Mouse (Mus musculus): ENCODE data around the gene Morc4. TPM values are rescaled to one million over a fixed set of nuclear protein-coding genes. Genes with fewer than 3 reads are reported as not detected.

The Morc4 gene
- polyA plus RNA-seq, 1 experiment = 3.2 TPM

DNA sequence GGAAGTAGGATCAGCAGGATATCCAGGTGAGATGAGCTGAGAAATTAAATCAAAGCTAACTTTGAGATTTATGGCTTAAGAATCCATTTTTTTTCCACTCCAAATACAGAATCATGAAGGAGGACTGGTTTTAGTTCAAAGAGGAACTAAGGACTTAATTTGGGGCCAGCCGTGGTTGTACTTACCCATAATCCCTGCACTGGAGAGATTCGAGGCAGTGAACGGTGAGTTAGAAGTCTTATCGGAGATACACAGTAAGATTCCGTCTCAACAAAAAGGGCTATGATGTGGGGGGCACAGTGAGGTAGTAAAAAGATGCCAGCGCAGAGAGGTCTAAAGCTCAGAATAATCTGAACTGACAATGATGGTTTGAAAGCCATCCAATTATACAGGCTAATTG, 75.4 kb downstream of the Morc4 start:
- Histone ChIP-seq H3K36me3 (ENCODE audit: control insufficient read depth, insufficient read depth) (no peaks in the 10 kb centered on the region), H3K4me3 (ENCODE audit: insufficient read depth, poor library complexity, severe bottlenecking) (no peak overlapping the region), H3ac (ENCODE audit: control insufficient read depth, insufficient read length, low read depth) (no peak overlapping the region), H3K79me2 (ENCODE audit: control insufficient read depth, insufficient read depth) (no peaks in the 10 kb centered on the region), H3K79me3 (ENCODE audit: low read depth) (no peaks in the 10 kb centered on the region), H3K27me3 (ENCODE audit: control insufficient read depth, insufficient read depth, insufficient read length) (no peaks in the 10 kb centered on the region)
- TF ChIP-seq MYOD1 (IDR thresholded peaks at IDR 0.05; ENCODE audit: control insufficient read depth, insufficient read length, low read depth) (no peak), USF1 (IDR thresholded peaks at IDR 0.05; ENCODE audit: low read depth) (no peak), FOSL1 (IDR thresholded peaks at IDR 0.05; ENCODE audit: insufficient read depth, low read length, poor library complexity, severe bottlenecking) (no peak), CTCF (IDR thresholded peaks at IDR 0.05; ENCODE audit: control insufficient read depth, insufficient read depth, insufficient read length) (no peak), MAX (IDR thresholded peaks at IDR 0.05) (no peak), MYOG (IDR thresholded peaks at IDR 0.05; ENCODE audit: control insufficient read depth, extremely low read depth, insufficient read length) (no peak), CEBPB (IDR thresholded peaks at IDR 0.05; ENCODE audit: low read depth) (no peak)

- no peaks in the 10 kb centered on the region for H3K79me2 ChIP-seq (ENCODE audit: control insufficient read depth, insufficient read depth)
- no peak overlapping the region for H3K4me3 ChIP-seq (ENCODE audit: insufficient read depth, poor library complexity, severe bottlenecking)
- no peaks in the 10 kb centered on the region for H3K36me3 ChIP-seq (ENCODE audit: control insufficient read depth, insufficient read depth)
- TF ChIP-seq MAX (IDR thresholded peaks at IDR 0.05) = no peak
- TF ChIP-seq FOSL1 (IDR thresholded peaks at IDR 0.05; ENCODE audit: insufficient read depth, low read length, poor library complexity, severe bottlenecking) = no peak
- no peak for TF ChIP-seq CEBPB (IDR thresholded peaks at IDR 0.05; ENCODE audit: low read depth)
- no peak for TF ChIP-seq CTCF (IDR thresholded peaks at IDR 0.05; ENCODE audit: control insufficient read depth, insufficient read depth, insufficient read length)
- no peaks in the 10 kb centered on the region for H3K27me3 ChIP-seq (ENCODE audit: control insufficient read depth, insufficient read depth, insufficient read length)
- H3ac ChIP-seq (ENCODE audit: control insufficient read depth, insufficient read length, low read depth) = no peak overlapping the region
- no peaks in the 10 kb centered on the region for H3K79me3 ChIP-seq (ENCODE audit: low read depth)
Observed at GRCm38 (mm10) chrX:139794072-139794845, 77.2 kb downstream of the Morc4 start.

- Histone ChIP-seq H3K79me3 (ENCODE audit: low read depth) (no peaks in the 10 kb centered on the region), H3K27me3 (ENCODE audit: control insufficient read depth, insufficient read depth, insufficient read length) (no peaks in the 10 kb centered on the region), H3K79me2 (ENCODE audit: control insufficient read depth, insufficient read depth) (no peaks in the 10 kb centered on the region), H3K4me3 (ENCODE audit: insufficient read depth, poor library complexity, severe bottlenecking) (no peak overlapping the region), H3ac (ENCODE audit: control insufficient read depth, insufficient read length, low read depth) (no peak overlapping the region), H3K36me3 (ENCODE audit: control insufficient read depth, insufficient read depth) (no peaks in the 10 kb centered on the region)
- no peak for TF ChIP-seq CEBPB (IDR thresholded peaks at IDR 0.05; ENCODE audit: low read depth)
Observed at GRCm38 (mm10) chrX:139785764-139786163, 85.7 kb downstream of the Morc4 start.

DNA sequence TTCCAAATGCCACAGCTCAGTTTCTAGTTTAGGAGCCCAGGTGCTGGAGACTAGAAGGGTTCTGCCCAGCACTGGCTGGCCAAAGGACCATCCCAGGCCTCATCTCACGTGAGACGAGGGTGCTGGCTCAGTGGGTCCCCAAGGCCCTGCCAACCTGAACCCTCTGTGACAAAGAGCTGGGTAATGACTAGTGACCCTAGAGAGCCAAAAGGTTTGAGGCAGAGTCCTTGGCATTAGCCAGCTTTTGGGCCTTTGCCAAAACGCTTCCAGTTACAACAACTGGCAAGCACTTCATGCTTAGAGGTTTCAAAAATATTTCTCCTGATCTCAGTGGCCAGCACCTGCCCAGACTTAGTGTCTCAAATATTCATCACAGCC, 88.4 kb downstream of the Morc4 start:
- TF ChIP-seq MAX (IDR thresholded peaks at IDR 0.05) (no peak), CTCF (IDR thresholded peaks at IDR 0.05; ENCODE audit: control insufficient read depth, insufficient read depth, insufficient read length) (no peak), USF1 (IDR thresholded peaks at IDR 0.05; ENCODE audit: low read depth) (no peak), MYOG (IDR thresholded peaks at IDR 0.05; ENCODE audit: control insufficient read depth, extremely low read depth, insufficient read length) (no peak), MYOD1 (IDR thresholded peaks at IDR 0.05; ENCODE audit: control insufficient read depth, insufficient read length, low read depth) (no peak), FOSL1 (IDR thresholded peaks at IDR 0.05; ENCODE audit: insufficient read depth, low read length, poor library complexity, severe bottlenecking) (no peak), CEBPB (IDR thresholded peaks at IDR 0.05; ENCODE audit: low read depth) (no peak)
- Histone ChIP-seq H3ac (ENCODE audit: control insufficient read depth, insufficient read length, low read depth) (no peak overlapping the region), H3K4me3 (ENCODE audit: insufficient read depth, poor library complexity, severe bottlenecking) (no peak overlapping the region), H3K79me2 (ENCODE audit: control insufficient read depth, insufficient read depth) (no peaks in the 10 kb centered on the region), H3K36me3 (ENCODE audit: control insufficient read depth, insufficient read depth) (no peaks in the 10 kb centered on the region), H3K27me3 (ENCODE audit: control insufficient read depth, insufficient read depth, insufficient read length) (no peaks in the 10 kb centered on the region), H3K79me3 (ENCODE audit: low read depth) (no peaks in the 10 kb centered on the region)

DNA sequence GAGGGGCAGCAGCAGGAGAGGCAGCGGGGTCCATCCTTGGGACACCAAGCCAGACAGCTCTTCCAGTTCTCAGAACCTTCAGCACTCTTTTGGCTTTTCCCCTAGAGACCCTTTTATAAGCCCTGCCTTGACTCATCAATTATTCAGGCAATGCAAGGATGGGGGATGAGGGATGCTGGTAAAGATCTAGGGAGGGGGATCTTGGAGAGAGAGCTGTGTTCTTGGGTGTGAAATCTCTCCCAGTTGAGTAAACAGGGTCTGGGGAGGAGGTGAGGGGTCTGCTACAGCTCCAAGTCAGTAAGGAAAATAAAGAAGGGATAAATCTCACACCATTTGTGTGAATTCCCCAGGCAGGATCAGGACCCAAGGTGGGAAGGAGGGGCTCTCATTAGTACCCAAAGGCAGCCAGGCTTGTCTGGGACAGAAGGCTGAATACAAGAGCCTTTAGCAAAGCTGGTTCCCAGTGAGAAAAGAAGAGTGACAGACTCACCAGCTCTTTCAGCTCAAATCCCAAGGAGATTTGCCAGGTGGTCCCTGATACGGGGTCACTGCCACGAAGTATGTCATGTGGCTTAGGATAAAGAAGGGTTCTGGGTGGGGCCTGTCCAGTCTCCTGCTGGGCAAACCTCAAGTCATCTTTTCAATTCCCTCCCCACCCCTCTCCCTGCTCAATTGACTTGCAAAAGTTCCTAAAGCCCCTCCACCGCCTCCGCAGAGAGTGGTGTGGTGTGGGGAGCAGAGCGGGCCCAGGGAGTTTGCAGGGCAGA, 89.0 kb downstream of the Morc4 start, which contains the start of gene Ripply1:
TSS of gene Ripply1 (minus strand) at position 76 of the 767 bp plus-strand sequence.
- H3K27me3 ChIP-seq (ENCODE audit: control insufficient read depth, insufficient read depth, insufficient read length) = no peaks in the 10 kb centered on the region
- H3ac ChIP-seq (ENCODE audit: control insufficient read depth, insufficient read length, low read depth) = no peak within 1 kb of the TSS
- H3K4me3 ChIP-seq (ENCODE audit: insufficient read depth, poor library complexity, severe bottlenecking) = no peak within 1 kb of the TSS
- H3K79me2 ChIP-seq (ENCODE audit: control insufficient read depth, insufficient read depth) = no peaks in the 10 kb centered on the region
- H3K79me3 ChIP-seq (ENCODE audit: low read depth) = no peaks in the 10 kb centered on the region
- H3K36me3 ChIP-seq (ENCODE audit: control insufficient read depth, insufficient read depth) = no peaks in the 10 kb centered on the region
- TF ChIP-seq MAX (IDR thresholded peaks at IDR 0.05) (no peak), FOSL1 (IDR thresholded peaks at IDR 0.05; ENCODE audit: insufficient read depth, low read length, poor library complexity, severe bottlenecking) (no peak), USF1 (IDR thresholded peaks at IDR 0.05; ENCODE audit: low read depth) (no peak), MYOG (IDR thresholded peaks at IDR 0.05; ENCODE audit: control insufficient read depth, extremely low read depth, insufficient read length) (no peak), MYOD1 (IDR thresholded peaks at IDR 0.05; ENCODE audit: control insufficient read depth, insufficient read length, low read depth) (no peak), CTCF (IDR thresholded peaks at IDR 0.05; ENCODE audit: control insufficient read depth, insufficient read depth, insufficient read length) (no peak), CEBPB (IDR thresholded peaks at IDR 0.05; ENCODE audit: low read depth) (no peak)
